Comparison of ENCODE assay signal across 21 mouse cellular contexts in the genomic region with DNA sequence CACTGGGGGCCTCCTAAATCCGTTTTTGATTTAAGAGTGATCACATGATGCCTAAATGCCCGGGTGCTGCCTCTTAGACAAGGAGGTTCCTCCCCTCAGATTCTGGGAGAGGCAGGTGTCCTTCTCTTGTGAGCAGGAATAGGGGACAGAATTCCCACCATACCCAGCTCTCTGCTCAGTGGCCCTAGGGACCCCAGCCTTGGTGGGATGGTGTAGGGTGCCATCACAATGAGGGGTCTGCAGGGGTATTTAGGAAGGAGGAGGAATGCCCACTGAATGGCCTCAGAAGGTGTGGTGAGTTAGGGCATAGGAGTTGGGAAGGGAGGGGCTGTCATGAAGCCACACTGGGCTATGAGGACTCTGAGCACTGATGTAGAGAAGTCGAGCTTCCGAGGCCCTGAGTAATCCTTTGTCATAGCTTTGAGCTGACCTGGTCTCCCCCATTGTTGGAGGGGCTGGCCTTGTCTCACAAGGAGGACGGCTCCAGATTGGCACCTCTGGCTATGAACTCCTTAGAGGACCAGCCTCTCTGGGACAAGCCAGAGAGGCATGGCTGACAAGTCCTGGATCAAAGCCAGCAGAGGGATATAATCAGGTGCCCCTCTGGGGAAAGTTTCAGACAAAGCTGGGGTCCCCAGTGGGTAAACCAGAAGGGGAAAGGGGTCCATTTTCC. TPM values are rescaled to one million over a fixed set of nuclear protein-coding genes. Genes with fewer than 3 reads are reported as not detected.
DNase-seq lines count a peak whose midpoint lies in the region; ATAC-seq and TF ChIP-seq lines count a peak whose summit lies in the region.
"Had no signal": no experiment of that assay in that cellular context is flagged by ENCODE, and none has a peak within 500 bp of the region (broad histone marks: within the 10 kb centered on the region; RNA-seq: fewer than 3 reads in every experiment).

No protein-coding gene starts in this region.

- DNase-seq in heart, adult 2 months: no peak
- no peak for DNase-seq in heart, postnatal 10 days
- DNase-seq in lung, adult 2 months: no peak
- DNase-seq in embryonic facial prominence, embryonic 11.5 days (ENCODE audit: low spot score): peak; percentile 48
- no peak for DNase-seq in limb, embryonic 14.5 days (ENCODE audit: low spot score)
- no peak for DNase-seq in spleen, postnatal 36 days (ENCODE audit: low spot score in 2 of 2)
- DNase-seq: B cell, adult 2 months; cerebellum, adult 18-20 months; gastrocnemius, postnatal 36 days; liver, postnatal 0 days; thymus, postnatal 14 days had no signal

- peak overlapping the region; percentile 20; the same call in 1 of the 2 replicates for H3K9ac ChIP-seq in heart, adult 2 months (ENCODE audit: low read depth, low read length)
- no peak overlapping the region for H3K9ac ChIP-seq in lung, embryonic 16.5 days (ENCODE audit: low read length)
- H3K9ac ChIP-seq in embryonic facial prominence, embryonic 11.5 days (replicated peaks; ENCODE audit: low read length): no peak overlapping the region
- H3K9ac ChIP-seq in limb, embryonic 14.5 days (ENCODE audit: low read depth, low read length, severe bottlenecking): no peak overlapping the region
- no peak overlapping the region for H3K9ac ChIP-seq in intestine, embryonic 15.5 days
- H3K9ac ChIP-seq: liver, postnatal 0 days had no signal

- TF ChIP-seq POLR2A in heart, adult 2 months (IDR thresholded peaks at IDR 0.05; ENCODE audit: insufficient read depth, low read depth, low read length): no peak
- TF ChIP-seq POLR2A in lung, adult 2 months (IDR thresholded peaks at IDR 0.05; ENCODE audit: borderline replicate concordance, extremely low read depth, low read depth, low read length): no peak
- no peak for TF ChIP-seq POLR2A in limb, embryonic 14.5 days (IDR thresholded peaks at IDR 0.05; ENCODE audit: borderline replicate concordance, extremely low read depth, insufficient read depth, insufficient read length)

- no peak for ATAC-seq in lung, embryonic 16.5 days (ENCODE audit: low read depth)
- 0 out of 2 replicates have a peak, but pooled peaks have one; percentile 5 for ATAC-seq in embryonic facial prominence, embryonic 11.5 days (replicated peaks; ENCODE audit: insufficient number of reproducible peaks, low FRiP score, low TSS enrichment, low read depth)
- ATAC-seq in limb, embryonic 14.5 days (ENCODE audit: low FRiP score, low read depth): no peak
- ATAC-seq in intestine, embryonic 15.5 days: no peak
- ATAC-seq: liver, postnatal 0 days had no signal

- H3K79me2 ChIP-seq in heart, adult 2 months (replicated peaks; ENCODE audit: control insufficient read depth, insufficient read depth, low read length): no peaks in the 10 kb centered on the region

- intact Hi-C loops in heart, adult 2 months (cut with DNase I): no loop called here
- intact Hi-C loops in heart, postnatal 10 days (cut with DNase I): no loop called here

- no peak overlapping the region for H3K4me2 ChIP-seq in lung, embryonic 16.5 days (ENCODE audit: low read depth, low read length)
- no peak overlapping the region for H3K4me2 ChIP-seq in embryonic facial prominence, embryonic 11.5 days (ENCODE audit: low read depth, low read length)
- H3K4me2 ChIP-seq in limb, embryonic 14.5 days (replicated peaks; ENCODE audit: low read depth, low read length, severe bottlenecking): no peak overlapping the region
- H3K4me2 ChIP-seq in intestine, embryonic 15.5 days (replicated peaks): no peak overlapping the region

- peak overlapping the region; percentile 75 for H3K27ac ChIP-seq in heart, adult 2 months
- peak overlapping the region; percentile 28 for H3K27ac ChIP-seq in lung, embryonic 16.5 days (ENCODE audit: low read length)
- H3K27ac ChIP-seq in embryonic facial prominence, embryonic 11.5 days (replicated peaks; ENCODE audit: low read depth, low read length): no peak overlapping the region
- H3K27ac ChIP-seq in limb, embryonic 14.5 days (replicated peaks; ENCODE audit: low read depth, low read length): peak overlapping the region; percentile 21; the same call in 1 of the 2 replicates
- H3K27ac ChIP-seq in intestine, embryonic 15.5 days: no peak overlapping the region

- no peaks in the 10 kb centered on the region for H3K36me3 ChIP-seq in heart, adult 2 months (ENCODE audit: control insufficient read depth, insufficient read depth, low read length)
- no peaks in the 10 kb centered on the region for H3K36me3 ChIP-seq in lung, embryonic 16.5 days (ENCODE audit: control insufficient read depth, insufficient read depth, low read length)
- no peaks in the 10 kb centered on the region for H3K36me3 ChIP-seq in embryonic facial prominence, embryonic 11.5 days (replicated peaks; ENCODE audit: control insufficient read depth, insufficient read depth, low read depth, low read length)
- H3K36me3 ChIP-seq in limb, embryonic 14.5 days (ENCODE audit: control insufficient read depth, insufficient read depth, low read length): no peaks in the 10 kb centered on the region
- no peaks in the 10 kb centered on the region for H3K36me3 ChIP-seq in intestine, embryonic 15.5 days

- no peak for TF ChIP-seq EP300 in heart, adult 2 months (IDR thresholded peaks at IDR 0.05; ENCODE audit: insufficient read depth, low read depth, low read length)

- H3K27me3 ChIP-seq in heart, adult 2 months (ENCODE audit: control insufficient read depth, insufficient read depth, low read length): no peaks in the 10 kb centered on the region
- no peaks in the 10 kb centered on the region for H3K27me3 ChIP-seq in lung, embryonic 16.5 days (ENCODE audit: control insufficient read depth, insufficient read depth, low read depth, low read length)
- no peaks in the 10 kb centered on the region for H3K27me3 ChIP-seq in embryonic facial prominence, embryonic 11.5 days (ENCODE audit: control insufficient read depth, insufficient read depth, low read length)
- no peaks in the 10 kb centered on the region for H3K27me3 ChIP-seq in limb, embryonic 14.5 days (ENCODE audit: control insufficient read depth, insufficient read depth, low read length)
- no peaks in the 10 kb centered on the region for H3K27me3 ChIP-seq in intestine, embryonic 15.5 days (replicated peaks)

- H3K4me1 ChIP-seq in heart, adult 2 months (ENCODE audit: control insufficient read depth, insufficient read depth, low read length): peaks cover 7% of the 10 kb centered on the region
- H3K4me1 ChIP-seq in lung, embryonic 16.5 days (replicated peaks; ENCODE audit: control insufficient read depth, insufficient read depth, low read length): peaks cover 39% of the 10 kb centered on the region
- peaks cover 14% of the 10 kb centered on the region for H3K4me1 ChIP-seq in lung, adult 2 months (ENCODE audit: control insufficient read depth, insufficient read depth, low read length)
- peaks cover 7% of the 10 kb centered on the region for H3K4me1 ChIP-seq in embryonic facial prominence, embryonic 11.5 days (ENCODE audit: control insufficient read depth, insufficient read depth, low read length)
- H3K4me1 ChIP-seq in limb, embryonic 14.5 days (ENCODE audit: control insufficient read depth, insufficient read depth, low read length): peaks cover 49% of the 10 kb centered on the region
- H3K4me1 ChIP-seq in intestine, embryonic 15.5 days (replicated peaks): peaks cover 19% of the 10 kb centered on the region

- no peak overlapping the region for H3K4me3 ChIP-seq in heart, adult 2 months
- no peak overlapping the region for H3K4me3 ChIP-seq in lung, embryonic 16.5 days (ENCODE audit: low read length)
- no peak overlapping the region for H3K4me3 ChIP-seq in lung, adult 2 months (replicated peaks; ENCODE audit: extremely low read depth, low read depth, low read length)
- H3K4me3 ChIP-seq in embryonic facial prominence, embryonic 11.5 days (ENCODE audit: low read depth, low read length): no peak overlapping the region
- H3K4me3 ChIP-seq in limb, embryonic 14.5 days (replicated peaks; ENCODE audit: low read length): no peak overlapping the region
- no peak overlapping the region for H3K4me3 ChIP-seq in intestine, embryonic 15.5 days (replicated peaks)

- no peaks in the 10 kb centered on the region for H3K9me3 ChIP-seq in lung, embryonic 16.5 days (ENCODE audit: control insufficient read depth, low read length)
- H3K9me3 ChIP-seq in embryonic facial prominence, embryonic 11.5 days (replicated peaks; ENCODE audit: control insufficient read depth, low read length): no peaks in the 10 kb centered on the region
- H3K9me3 ChIP-seq in limb, embryonic 14.5 days (ENCODE audit: control insufficient read depth, low read length): no peaks in the 10 kb centered on the region
- H3K9me3 ChIP-seq in intestine, embryonic 15.5 days: no peaks in the 10 kb centered on the region
- H3K9me3 ChIP-seq: megakaryocyte, embryonic 14.5 days had no signal

- no peak for TF ChIP-seq CTCF in heart, adult 2 months (IDR thresholded peaks at IDR 0.05)
- no peak for TF ChIP-seq CTCF in lung, adult 2 months (IDR thresholded peaks at IDR 0.05; ENCODE audit: insufficient read depth, low read length)

- 41% methylated on average over 5 of the region's 5 CpGs for WGBS in heart, adult 2 months
- whole genome bisulfite sequencing in lung, embryonic 16.5 days: 56% methylated on average over 5 of the region's 5 CpGs
- 60% methylated on average over 5 of the region's 5 CpGs for WGBS in lung, adult 2 months
- 56% methylated on average over 5 of the region's 5 CpGs for WGBS in embryonic facial prominence, embryonic 11.5 days
- WGBS in limb, embryonic 14.5 days: 62% methylated on average over 5 of the region's 5 CpGs
- WGBS in intestine, embryonic 15.5 days: 60% methylated on average over 5 of the region's 5 CpGs

RNA-seq across cellular contexts. Expression of gene Aqp1, which starts 4.0 kb away (rescaled TPM):
- total RNA-seq in heart, adult 2 months (2021): 100 to 1,000 TPM; 377 to 449 TPM
- 433 and 638 TPM in 2 replicates for polyA plus RNA-seq in heart, adult 2 months (2012; rRNA removed)
- 100 to 1,000 TPM; 195 to 252 TPM for total RNA-seq in heart, postnatal 10 days (2021)
- 70.5 and 84.9 TPM in 2 replicates for polyA plus RNA-seq in lung, embryonic 16.5 days (2015; fragmentation: Nextera tagmentation; extraction: Ambion mirVana)
- polyA plus RNA-seq in lung, adult 2 months (2012; rRNA removed): 1,047 and 1,116 TPM in 2 replicates
- 0.28 and 0.52 TPM in 2 replicates for polyA plus RNA-seq in embryonic facial prominence, embryonic 11.5 days (2014; fragmentation: Nextera tagmentation; extraction: Ambion mirVana)
- 87.1 and 111 TPM in 2 replicates for polyA plus RNA-seq in limb, embryonic 14.5 days (2012; rRNA removed)
- 15.3 and 17.8 TPM in 2 replicates for polyA plus RNA-seq in limb, embryonic 14.5 days (2014; fragmentation: Nextera tagmentation; extraction: Ambion mirVana)
- 16.4 and 20.0 TPM in 2 replicates for polyA plus RNA-seq in intestine, embryonic 15.5 days (2015; fragmentation: Nextera tagmentation; extraction: Ambion mirVana)

RNA-seq across cellular contexts. Expression of gene Ghrhr, which starts 43.9 kb away (rescaled TPM):
- total RNA-seq in heart, adult 2 months (2021): not detected
- not detected in 2 replicates for polyA plus RNA-seq in heart, adult 2 months (2012; rRNA removed)
- not detected for total RNA-seq in heart, postnatal 10 days (2021)
- 0.10 TPM in 1 of 2 replicates, not detected in the other for polyA plus RNA-seq in lung, embryonic 16.5 days (2015; fragmentation: Nextera tagmentation; extraction: Ambion mirVana)
- not detected in 2 replicates for polyA plus RNA-seq in lung, adult 2 months (2012; rRNA removed)
- polyA plus RNA-seq in embryonic facial prominence, embryonic 11.5 days (2014; fragmentation: Nextera tagmentation; extraction: Ambion mirVana): not detected in 2 replicates
- not detected in 2 replicates for polyA plus RNA-seq in limb, embryonic 14.5 days (2012; rRNA removed)
- polyA plus RNA-seq in limb, embryonic 14.5 days (2014; fragmentation: Nextera tagmentation; extraction: Ambion mirVana): not detected in 2 replicates
- polyA plus RNA-seq in intestine, embryonic 15.5 days (2015; fragmentation: Nextera tagmentation; extraction: Ambion mirVana): 0.23 and 0.34 TPM in 2 replicates
- total RNA-seq: ES-E14; gastrocnemius, postnatal 36 days; hematopoietic stem cell, adult 5-6 weeks; layer of hippocampus, adult 8-10 months; left cerebral cortex, postnatal 14 days had no signal
- polyA plus RNA-seq: kidney, embryonic 14.5 days; neural tube, embryonic 11.5 days; spleen, adult 2 months had no signal

Comparison
In these comparisons a context has a peak if more than half of its experiments do, and no peak if none do; other contexts are left out.
1. H3K27ac ChIP-seq: peak in heart, adult 2 months (single experiment), lung, embryonic 16.5 days (single experiment) and limb, embryonic 14.5 days (single experiment); none in embryonic facial prominence, embryonic 11.5 days (single experiment) and intestine, embryonic 15.5 days (single experiment).
2. RNA of gene Aqp1, which starts 4.0 kb away (polyA plus RNA-seq): 1,047 to 1,116 TPM in lung, adult 2 months, 433 to 638 TPM in heart, adult 2 months, 15.3 to 111 TPM in limb, embryonic 14.5 days, 70.5 to 84.9 TPM in lung, embryonic 16.5 days and 16.4 to 20.0 TPM in intestine, embryonic 15.5 days; 0.28 to 0.52 TPM in embryonic facial prominence, embryonic 11.5 days; every median in the first group is over 10 times any median in the second.